Mouse (Mus musculus) gonadal fat pad, adult 2 months (tissue): ENCODE measurements around the gene Mycbp. TPM values are rescaled to one million over a fixed set of nuclear protein-coding genes. Genes with fewer than 3 reads are reported as not detected.
A peak's percentile ranks its signal among the peaks of the same experiment; 100 is the strongest.

Source experiments
- DNase-seq: peaks from one replicate; pipeline ENCODE4 v3.0.0-alpha.2; 2012; ENCODE audit warnings: low read depth
- polyA plus RNA-seq: library from polyadenylated mRNA; depleted of rRNA; stranded (reverse); fragments of >200 nt; gene quantifications from 2 replicates; pipeline ENCODE4 v1.2.3, GENCODE M21; 2012; rRNA removed

The Mycbp gene
- polyA plus RNA-seq, result 23.3 and 26.1 TPM in 2 replicates

DNA sequence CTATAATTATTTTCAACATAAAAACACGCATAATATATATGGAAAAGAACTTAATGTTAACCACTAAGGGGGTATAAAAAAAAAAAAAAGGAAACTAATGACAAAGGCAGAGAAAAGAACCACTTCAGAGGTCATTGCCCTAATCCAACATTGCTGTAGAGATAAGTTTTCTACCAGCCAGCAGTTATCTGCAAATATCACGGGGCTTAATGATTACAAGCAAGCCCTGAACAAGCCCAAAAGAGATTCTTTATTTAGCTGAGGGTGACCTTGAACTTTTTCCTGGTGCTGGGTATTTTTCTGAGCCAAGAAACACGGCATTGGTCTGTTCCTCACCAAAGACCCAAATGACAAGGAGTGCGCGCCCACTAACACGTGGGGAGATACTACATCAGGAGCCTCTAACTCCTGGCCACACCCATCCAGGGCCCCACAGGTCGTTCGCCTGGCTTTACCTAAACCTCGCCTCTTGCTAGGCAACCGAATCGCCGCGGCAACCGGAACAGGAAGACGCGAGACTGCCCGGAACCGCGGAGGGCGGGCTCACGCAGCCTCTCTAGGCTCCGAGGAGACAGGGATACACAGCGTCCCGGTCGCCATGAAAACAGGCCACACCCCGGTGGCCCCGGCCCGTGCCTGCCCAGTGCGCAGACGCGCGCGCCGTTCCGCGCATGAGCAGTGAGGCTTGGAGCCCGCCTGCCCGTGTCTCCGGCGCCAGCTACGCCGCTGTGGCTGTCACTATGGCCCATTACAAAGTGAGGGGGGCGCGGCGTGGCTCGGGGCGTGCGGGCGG, at the start of gene Mycbp:
Mycbp (plus strand) TSS at position 500 of the 793 bp plus-strand sequence.
- DNase-seq, result peak; percentile 54

GRCm38 (mm10) chr4:123856888-123857287, 47.7 kb upstream of the Mycbp start:
- DNase-seq, result no peak

- DNase-seq, result no peak
Measured at GRCm38 (mm10) chr4:123858090-123858489, 46.5 kb upstream of the Mycbp start.

DNA sequence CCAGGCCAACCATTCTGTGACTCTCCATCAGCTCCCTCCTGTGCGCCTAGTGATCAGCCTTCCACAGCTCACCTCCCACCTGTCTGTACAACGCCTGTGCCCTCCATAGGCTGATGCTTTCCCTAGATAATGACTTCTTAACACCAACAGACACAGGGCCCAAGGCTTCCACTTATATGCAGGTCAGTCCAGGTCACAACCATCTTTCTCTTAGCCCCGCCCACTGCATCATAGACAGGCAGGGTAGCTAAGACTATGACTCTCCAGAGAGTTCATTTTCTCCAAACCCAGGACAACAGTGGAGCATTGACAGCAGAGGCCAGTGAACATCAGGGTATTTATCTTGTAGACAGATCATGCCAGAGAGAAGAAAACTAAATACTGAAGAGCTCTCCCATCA, 45.3 kb upstream of the Mycbp start, which contains the start of gene 4933427I04Rik:
4933427I04Rik (plus strand) TSS at position 301 of the 400 bp plus-strand sequence.
- DNase-seq, result no peak

DNA sequence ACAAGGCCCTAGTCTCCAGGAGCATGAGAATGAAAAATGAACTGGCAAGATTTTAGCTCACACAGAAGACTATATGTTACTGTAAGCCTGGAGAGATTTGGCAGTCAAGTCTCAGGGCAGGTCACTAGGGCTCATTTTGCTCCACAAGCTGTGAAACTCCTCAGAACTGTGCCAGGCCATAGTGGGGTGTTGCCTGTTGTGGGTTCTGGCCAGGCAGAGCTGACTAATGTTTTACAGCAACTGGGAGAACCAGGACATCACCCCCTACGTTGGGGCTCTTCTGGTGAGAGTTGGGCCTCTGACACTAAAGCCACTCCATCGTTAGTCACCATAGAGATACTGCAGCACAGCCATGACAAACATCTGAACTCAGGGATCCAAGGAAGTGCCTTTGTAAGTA, 44.8 kb upstream of the Mycbp start:
- DNase-seq, result no peak

- DNase-seq, result no peak
Measured at GRCm38 (mm10) chr4:123860621-123861020, 44.0 kb upstream of the Mycbp start.

GRCm38 (mm10) chr4:123893726-123894125, 10.9 kb upstream of the Mycbp start:
- no peak for DNase-seq

- no peak for DNase-seq
Measured at GRCm38 (mm10) chr4:123894295-123894694, 10.3 kb upstream of the Mycbp start.

GRCm38 (mm10) chr4:123898696-123899095, 5.9 kb upstream of the Mycbp start:
- DNase-seq, result no peak

- no peak for DNase-seq
Measured at GRCm38 (mm10) chr4:123903432-123903831, 1.2 kb upstream of the Mycbp start.

DNA sequence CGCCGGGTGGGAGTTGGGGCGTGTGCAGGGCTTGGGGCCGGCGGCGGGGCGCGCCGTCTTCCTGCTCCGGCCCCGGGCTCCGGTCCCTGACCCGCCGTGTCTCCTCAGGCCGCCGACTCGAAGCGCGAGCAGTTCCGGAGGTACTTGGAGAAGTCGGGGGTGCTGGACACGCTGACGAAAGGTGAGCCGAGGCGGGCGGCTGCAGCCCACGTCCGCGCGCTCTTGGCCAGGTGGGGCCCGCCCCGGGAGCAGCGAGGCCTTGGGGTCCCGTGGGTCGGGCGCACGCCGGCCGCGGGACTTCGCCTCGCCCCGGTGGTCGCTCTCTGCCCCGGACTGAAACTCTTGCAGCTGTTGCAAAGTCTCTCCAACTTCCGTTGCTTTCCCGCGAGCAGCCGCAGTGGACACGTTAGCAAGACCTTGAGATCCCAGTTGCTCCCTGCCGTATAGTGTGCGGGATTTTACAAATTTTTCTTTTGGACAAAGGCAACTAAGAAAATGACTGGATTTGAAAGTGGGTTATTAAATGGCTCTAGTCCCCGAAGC, 565 bp downstream of the Mycbp start:
- no peak for DNase-seq

GRCm38 (mm10) chr4:123911503-123911902, 6.9 kb downstream of the Mycbp start:
- DNase-seq, result no peak

DNA sequence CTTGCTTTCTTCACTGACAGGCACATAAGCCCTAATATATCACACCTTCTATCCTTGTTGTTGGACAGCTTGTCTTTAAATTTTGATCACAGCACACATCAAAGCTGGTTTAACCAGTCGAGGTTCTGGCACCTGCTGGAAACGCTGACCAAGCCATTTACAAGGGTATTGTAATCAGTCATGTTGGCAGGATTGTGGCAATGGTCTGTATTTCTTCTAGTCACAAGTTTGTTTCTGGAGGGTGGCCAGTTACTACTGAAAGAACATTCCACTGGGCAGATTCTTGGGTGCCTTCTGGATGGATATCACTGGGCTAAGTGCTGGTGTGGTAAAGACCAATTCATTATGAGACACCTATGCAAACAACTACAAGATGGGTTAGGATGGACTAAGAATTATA, 7.8 kb downstream of the Mycbp start:
- DNase-seq, result peak; percentile 63

GRCm38 (mm10) chr4:123916748-123917547, 12.3 kb downstream of the Mycbp start, which contains the start of gene Rragc:
Gene Rragc, plus strand, starts transcription at chr4:123917446.
- DNase-seq, result peak; percentile 34

DNA sequence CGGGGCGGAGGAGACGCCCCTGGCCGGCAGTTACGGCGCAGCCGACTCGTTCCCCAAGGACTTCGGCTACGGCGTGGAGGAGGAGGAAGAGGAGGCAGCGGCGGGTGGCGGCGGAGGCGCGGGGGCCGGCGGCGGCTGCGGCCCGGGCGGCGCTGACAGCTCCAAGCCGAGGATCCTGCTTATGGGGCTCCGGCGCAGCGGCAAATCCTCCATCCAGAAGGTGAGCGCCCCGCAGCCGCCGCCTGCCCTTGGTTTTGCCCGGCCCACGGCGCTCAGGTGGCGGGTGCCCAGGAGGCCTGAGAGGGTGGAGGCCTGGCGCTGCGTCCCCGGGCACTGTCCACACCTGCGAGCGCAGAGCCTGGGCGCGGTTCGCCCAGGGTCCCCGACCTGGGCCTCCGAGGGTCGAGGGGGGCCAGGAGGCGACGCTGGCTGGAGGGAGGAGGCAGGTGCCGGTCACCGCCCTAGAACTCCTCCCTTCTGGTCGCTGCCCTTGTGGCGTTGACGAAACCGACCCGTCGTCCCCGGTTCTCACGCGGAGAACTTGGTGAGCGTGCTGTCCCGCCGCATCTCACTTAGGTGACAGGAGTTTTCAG, 13.0 kb downstream of the Mycbp start, which contains the start of gene 4930535I16Rik:
4930535I16Rik (minus strand) TSS at position 475 of the 593 bp plus-strand sequence.
- no peak for DNase-seq

DNA sequence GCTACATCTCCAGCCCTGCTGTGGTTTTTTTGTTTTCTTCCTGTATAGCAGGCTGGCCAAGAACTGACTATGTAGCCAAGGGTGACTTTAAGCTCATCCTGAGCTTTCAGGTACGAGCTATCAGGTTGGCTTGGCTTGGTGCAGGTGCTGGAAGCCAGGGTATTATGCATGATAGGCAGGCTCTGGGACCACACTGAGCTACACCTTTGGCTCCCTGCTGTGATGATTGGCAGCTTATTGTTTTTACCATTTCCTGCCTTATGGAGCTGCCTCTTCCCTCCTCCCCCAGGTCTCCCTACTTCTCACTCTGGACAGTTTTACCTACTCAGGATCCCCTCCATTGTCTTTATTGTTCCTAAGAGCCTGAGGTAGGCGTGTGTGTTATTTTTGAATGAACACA, 14.2 kb downstream of the Mycbp start:
- no peak for DNase-seq

DNA sequence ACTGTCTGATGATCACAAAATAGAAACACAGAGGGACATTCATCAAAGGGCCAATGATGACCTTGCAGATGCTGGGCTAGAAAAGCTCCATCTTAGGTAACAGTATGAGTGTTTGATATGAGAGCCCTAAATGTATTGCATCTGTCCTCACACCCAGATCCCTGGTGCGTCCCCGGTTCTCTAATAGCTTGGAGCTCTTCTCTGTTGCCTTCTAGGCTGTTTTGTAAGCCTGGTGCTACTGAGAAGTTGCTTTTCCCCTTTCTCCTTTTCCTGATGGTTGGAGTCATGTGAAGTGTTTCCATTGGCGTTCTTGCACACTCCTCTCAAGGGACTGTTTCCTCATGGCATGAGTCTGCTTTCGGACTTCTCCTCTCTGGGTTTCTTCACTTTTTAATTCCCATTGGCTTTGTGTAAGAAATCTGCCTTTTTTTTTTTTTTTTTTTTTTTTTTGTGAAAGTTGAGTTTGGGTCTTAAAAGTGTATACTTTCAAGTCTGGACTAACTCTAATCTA, 16.5 kb downstream of the Mycbp start:
- DNase-seq, result no peak

GRCm38 (mm10) chr4:123927961-123928360, 23.3 kb downstream of the Mycbp start:
- no peak for DNase-seq

GRCm38 (mm10) chr4:123929994-123930393, 25.4 kb downstream of the Mycbp start:
- DNase-seq, result no peak

DNA sequence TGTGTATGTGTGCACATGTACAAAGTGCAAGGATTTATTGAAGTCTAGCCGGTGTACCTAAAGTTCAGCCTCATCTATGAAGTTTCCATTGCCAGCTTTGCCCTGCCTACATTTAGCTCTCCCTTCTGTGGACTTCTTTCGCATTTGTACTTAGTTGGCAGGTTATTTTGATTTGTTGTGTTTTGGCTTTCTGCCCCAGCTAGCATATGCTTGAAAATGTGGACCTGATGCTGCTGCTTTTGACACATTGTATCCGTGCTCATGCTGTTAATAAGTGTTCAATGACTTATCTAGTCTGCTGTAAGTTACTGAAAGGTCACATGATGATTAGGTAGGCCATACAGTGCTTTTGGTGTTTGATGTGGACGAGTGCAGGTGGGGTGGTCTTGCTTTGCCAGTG, 29.7 kb downstream of the Mycbp start:
- no peak for DNase-seq

GRCm38 (mm10) chr4:123936059-123936458, 31.4 kb downstream of the Mycbp start:
- DNase-seq, result no peak

DNA sequence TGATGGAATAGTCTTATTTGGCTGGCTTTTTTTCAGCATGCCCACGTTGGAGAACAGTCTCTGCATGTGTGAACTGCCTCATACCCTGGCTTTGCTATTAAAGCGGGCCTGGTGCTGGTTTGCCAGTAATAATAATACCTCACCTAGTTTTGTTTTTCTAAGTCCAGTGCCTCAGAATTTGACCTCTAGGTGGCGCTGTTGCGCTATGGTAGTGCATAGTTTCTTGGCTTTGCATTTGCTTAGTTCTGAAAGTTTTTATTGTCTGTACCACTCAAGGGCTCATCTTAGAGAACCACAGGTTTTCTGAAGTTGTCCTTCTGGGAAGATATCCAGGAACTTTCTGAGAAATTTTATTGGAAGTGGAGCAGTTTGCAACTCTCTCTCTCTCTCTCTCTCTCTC, 35.2 kb downstream of the Mycbp start:
- peak; percentile 27 for DNase-seq
